In the genomic region with DNA sequence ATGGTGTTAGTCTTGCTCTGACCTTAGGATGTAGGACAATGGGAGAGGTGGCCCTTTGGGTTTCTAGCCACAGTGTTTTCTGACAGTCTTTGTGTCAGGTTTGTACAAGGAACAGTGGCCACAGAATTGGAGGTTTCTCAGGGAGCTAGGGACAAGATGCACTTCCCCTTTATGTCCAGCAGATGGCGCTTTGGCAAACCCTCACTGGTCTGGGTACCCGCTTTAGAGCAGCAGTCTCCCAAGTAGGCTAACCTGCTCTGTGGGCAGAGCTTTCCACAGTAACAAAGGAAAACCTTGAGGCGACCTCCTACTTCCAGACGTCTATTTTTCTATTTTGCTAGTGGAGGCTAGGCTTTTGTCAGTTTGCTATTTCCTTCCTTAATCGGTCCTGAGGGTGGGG, we compare ENCODE assay signal across 9 mouse cellular contexts. TPM values are rescaled to one million over a fixed set of nuclear protein-coding genes. Genes with fewer than 3 reads are reported as not detected.
DNase-seq lines count a peak whose midpoint lies in the region; ATAC-seq lines count a peak whose summit lies in the region.
"Had no signal": no experiment of that assay in that cellular context is flagged by ENCODE, and none has a peak within 500 bp of the region (broad histone marks: within the 10 kb centered on the region; RNA-seq: fewer than 3 reads in every experiment).

No protein-coding gene starts in this region.

- peaks cover 2% of the 10 kb centered on the region; the same call in 1 of the 2 replicates for H3K27me3 ChIP-seq in liver, embryonic 11.5 days (replicated peaks; ENCODE audit: control insufficient read depth, insufficient read depth, low read length)
- H3K27me3 ChIP-seq in neural tube, embryonic 11.5 days (ENCODE audit: control insufficient read depth, insufficient read depth, low read length): no peaks in the 10 kb centered on the region

- H3K9me3 ChIP-seq in liver, embryonic 11.5 days (ENCODE audit: control insufficient read depth, low read length): no peaks in the 10 kb centered on the region
- no peaks in the 10 kb centered on the region for H3K9me3 ChIP-seq in neural tube, embryonic 11.5 days (ENCODE audit: control insufficient read depth, low read length)

- no peak overlapping the region for H3K9ac ChIP-seq in liver, embryonic 11.5 days (ENCODE audit: low read depth, low read length)
- H3K9ac ChIP-seq in neural tube, embryonic 11.5 days (ENCODE audit: low read length): no peak overlapping the region

- no peaks in the 10 kb centered on the region for H3K4me1 ChIP-seq in liver, embryonic 11.5 days (replicated peaks; ENCODE audit: control insufficient read depth, insufficient read depth, low read length)
- no peaks in the 10 kb centered on the region for H3K4me1 ChIP-seq in neural tube, embryonic 11.5 days (ENCODE audit: control insufficient read depth, insufficient read depth, low read length)

- DNase-seq in A20 (ENCODE audit: low read depth, low spot score): peak; percentile 48
- peak; percentile 43 for DNase-seq in Muller cell, postnatal 12 days (ENCODE audit: inconsistent ontology term)
- peak; percentile 62 to 69 for DNase-seq in cerebellum, postnatal 36 days
- DNase-seq in gastrocnemius, postnatal 10 days: peak; percentile 26
- peak; percentile 36 to 50 for DNase-seq in kidney, adult 8-10 months
- no peak for DNase-seq in liver, embryonic 11.5 days (ENCODE audit: low spot score)
- peak; percentile 69 for DNase-seq in neural tube, embryonic 11.5 days (ENCODE audit: low spot score)
- peak; percentile 30 for DNase-seq in thymus, postnatal 14 days

- no peak overlapping the region for H3K4me2 ChIP-seq in liver, embryonic 11.5 days
- no peak overlapping the region for H3K4me2 ChIP-seq in neural tube, embryonic 11.5 days (ENCODE audit: low read depth)

- WGBS in liver, embryonic 11.5 days: 12% methylated on average over 5 of the region's 5 CpGs
- 12% methylated on average over 5 of the region's 5 CpGs for WGBS in neural tube, embryonic 11.5 days

- peak; percentile 44; the same call in 1 of the 2 replicates for ATAC-seq in liver, embryonic 11.5 days (replicated peaks; ENCODE audit: low FRiP score)
- peak; percentile 78 for ATAC-seq in neural tube, embryonic 11.5 days (ENCODE audit: insufficient read depth, low FRiP score, low TSS enrichment)

- no peak overlapping the region for H3K27ac ChIP-seq in liver, embryonic 11.5 days (ENCODE audit: low read depth, low read length)
- no peak overlapping the region for H3K27ac ChIP-seq in neural tube, embryonic 11.5 days (ENCODE audit: low read depth, low read length)

- H3K36me3 ChIP-seq in liver, embryonic 11.5 days (ENCODE audit: control insufficient read depth, insufficient read depth, low read length): no peaks in the 10 kb centered on the region
- no peaks in the 10 kb centered on the region for H3K36me3 ChIP-seq in neural tube, embryonic 11.5 days (ENCODE audit: control insufficient read depth, insufficient read depth, low read length)

- no peak overlapping the region for H3K4me3 ChIP-seq in liver, embryonic 11.5 days (ENCODE audit: low read depth, low read length)
- no peak overlapping the region for H3K4me3 ChIP-seq in neural tube, embryonic 11.5 days (ENCODE audit: low read depth, low read length)

RNA-seq across cellular contexts. Expression of a gene that starts 7.4 kb away (rescaled TPM):
- 10 to 100 TPM; 50.9 to 64.0 TPM for total RNA-seq in gastrocnemius, postnatal 10 days (2021)
- polyA plus RNA-seq in liver, embryonic 11.5 days (2014; fragmentation: Nextera tagmentation; extraction: Ambion mirVana): 2.1 and 2.6 TPM in 2 replicates
- 34.7 and 35.6 TPM in 2 replicates for polyA plus RNA-seq in neural tube, embryonic 11.5 days (2014; fragmentation: Nextera tagmentation; extraction: Ambion mirVana)

RNA-seq across cellular contexts. Expression of a gene that starts 27.5 kb away (rescaled TPM):
- 1 to 10 TPM; 1.2 to 2.2 TPM for total RNA-seq in gastrocnemius, postnatal 10 days (2021)
- polyA plus RNA-seq in liver, embryonic 11.5 days (2014; fragmentation: Nextera tagmentation; extraction: Ambion mirVana): 0.87 and 1.1 TPM in 2 replicates
- 26.8 and 27.6 TPM in 2 replicates for polyA plus RNA-seq in neural tube, embryonic 11.5 days (2014; fragmentation: Nextera tagmentation; extraction: Ambion mirVana)

RNA-seq across cellular contexts. Expression of a gene that starts 34.5 kb away (rescaled TPM):
- not detected for total RNA-seq in gastrocnemius, postnatal 10 days (2021)
- polyA plus RNA-seq in liver, embryonic 11.5 days (2014; fragmentation: Nextera tagmentation; extraction: Ambion mirVana): not detected in 2 replicates
- not detected in 2 replicates for polyA plus RNA-seq in neural tube, embryonic 11.5 days (2014; fragmentation: Nextera tagmentation; extraction: Ambion mirVana)
- total RNA-seq: gastrocnemius, postnatal 4 days had no signal

Comparison
In these comparisons a context has a peak if more than half of its experiments do, and no peak if none do; other contexts are left out.
1. RNA of a gene that starts 27.5 kb away (polyA plus RNA-seq): 26.8 to 27.6 TPM in neural tube, embryonic 11.5 days; 0.87 to 1.1 TPM in liver, embryonic 11.5 days; every median in the first group is over 10 times any median in the second.